Mouse (Mus musculus) cerebellum, adult 2 months (tissue): Measurements from ENCODE around the gene Ccna2. TPM values are rescaled to one million over a fixed set of nuclear protein-coding genes. Genes with fewer than 3 reads are reported as not detected.

ENCODE experiments used
- DNase-seq, 2 experiments: peaks; one replicate each; pipeline ENCODE4 v3.0.0; 2021
- H3K27ac ChIP-seq: fragments of 200-500 bp; 2 replicates; pipeline ENCODE4 v1.5.1; 2012; ENCODE audit warnings: low read length, control low read depth, inconsistent platforms; ENCODE audit not compliant: insufficient read depth
- H3K27me3 ChIP-seq: fragments of 200-500 bp; 2 replicates; pipeline ENCODE4 v1.6.1; 2012; ENCODE audit warnings: inconsistent platforms, mild to moderate bottlenecking, low read length, moderate library complexity; ENCODE audit not compliant: control insufficient read depth, insufficient read depth
- H3K4me1 ChIP-seq: fragments of 200-500 bp; 2 replicates; pipeline ENCODE4 v1.6.1; 2011; ENCODE audit warnings: low read length; ENCODE audit not compliant: control insufficient read depth, insufficient read depth
- H3K4me3 ChIP-seq: fragments of 200-500 bp; replicated peaks from 2 replicates; pipeline ENCODE3; 2011; ENCODE audit warnings: mild to moderate bottlenecking, low read depth, low read length, control low read depth; ENCODE audit not compliant: insufficient read depth
- CTCF ChIP-seq: fragments of 200-500 bp; IDR thresholded peaks from 2 replicates; pipeline ENCODE4 v1.5.1; 2011; ENCODE audit warnings: low read depth, mild to moderate bottlenecking, control low read depth, low read length, moderate library complexity, borderline replicate concordance; ENCODE audit not compliant: insufficient read depth
- POLR2A ChIP-seq: fragments of 200-500 bp; IDR thresholded peaks from 2 replicates; pipeline ENCODE4 v1.6.1; 2011; ENCODE audit warnings: low read length, control low read depth, borderline replicate concordance; ENCODE audit not compliant: insufficient read depth
- WGBS: fragments of 180-500 bp; shearing (Covaris S2); methylation state at CpG from one replicate; pipeline ENCODE4 v1.1.7; 2018; 5-methylcytosine and 5-hydroxymethylcytosine counted together
- polyA plus RNA-seq: library from polyadenylated mRNA; depleted of rRNA; stranded (reverse); fragments of >200 nt; gene quantifications from 2 replicates; pipeline ENCODE4 v1.2.3, GENCODE M21; 2012; rRNA removed

The Ccna2 gene
- polyA plus RNA-seq, 1 experiment = 1.9 TPM

GRCm38 (mm10) chr3:36516196-36516595, 55.8 kb downstream of the Ccna2 start:
- TF ChIP-seq CTCF (no peak), POLR2A (no peak)
- DNase-seq = no peak
- H3K4me3 ChIP-seq = no peak overlapping the region
- no peaks in the 10 kb centered on the region for H3K27me3 ChIP-seq
- H3K4me1 ChIP-seq = no peaks in the 10 kb centered on the region
- WGBS = 89% methylated on average over 9 of the region's 9 CpGs
- H3K27ac ChIP-seq = no peak overlapping the region

Other genes with a start within 250 kb of the Ccna2 start
- 161 and 177 TPM in 2 replicates for gene Anxa5, start 96.3 kb downstream of the Ccna2 start, polyA plus RNA-seq
- 0.28 and 0.40 TPM in 2 replicates for gene 1810062G17Rik, start 96.2 kb downstream of the Ccna2 start, polyA plus RNA-seq
- gene Gm11549, start 50.3 kb downstream of the Ccna2 start, polyA plus RNA-seq = 0.10 TPM in 2 replicates
- gene Exosc9, start 19.5 kb downstream of the Ccna2 start, polyA plus RNA-seq = 30.7 and 30.8 TPM in 2 replicates
- gene Bbs7, start 41.3 kb upstream of the Ccna2 start, polyA plus RNA-seq = 18.6 and 19.0 TPM in 2 replicates
- 67.9 and 81.3 TPM in 2 replicates for gene Trpc3, start 118.0 kb upstream of the Ccna2 start, polyA plus RNA-seq